Mouse (Mus musculus): Measurements from ENCODE around the gene Eif4a3. TPM values are rescaled to one million over a fixed set of nuclear protein-coding genes. Genes with fewer than 3 reads are reported as not detected.
A peak's percentile ranks its signal among the peaks of the same experiment; 100 is the strongest.
"Not testable (repeated sequence)": the region's sequence is repeated elsewhere in the genome, so short reads cannot be mapped to it uniquely, and the experiment has no call there.

The Eif4a3 gene
- total and polyA plus RNA-seq, 2 experiments from 2014 or later: 157 to 212 TPM

DNA sequence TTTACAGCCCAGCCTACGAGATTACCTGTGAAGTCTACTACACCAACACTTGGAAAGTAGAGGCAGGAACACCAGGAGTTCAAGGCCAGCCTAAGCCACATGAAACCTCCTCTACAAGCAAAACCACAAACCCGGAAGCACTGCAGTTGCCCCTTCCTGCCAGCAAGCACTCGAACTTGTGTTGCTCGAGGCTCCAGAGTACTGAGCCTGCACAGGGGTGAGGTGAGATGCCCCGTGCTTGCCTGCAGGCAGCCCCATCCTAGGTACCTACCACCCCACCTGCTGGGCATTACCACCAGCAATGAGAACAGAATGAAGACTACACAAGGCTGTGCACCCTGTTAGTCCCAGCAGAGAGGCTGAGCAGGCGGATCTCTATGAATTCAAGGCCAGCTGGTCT lies 1.9 kb downstream of the Eif4a3 start:
- H3K4me3 ChIP-seq (ENCODE audit: low read depth, low read length): no peak overlapping the region; the same call in 1 of the 2 replicates
- H3K27ac ChIP-seq (ENCODE audit: low read depth): peak overlapping the region; percentile 47; the same call in 1 of the 2 replicates
- no peaks in the 10 kb centered on the region for H3K27me3 ChIP-seq (ENCODE audit: control insufficient read depth, insufficient read depth, low read length)
- 70% methylated on average over 6 of the region's 6 CpGs for WGBS
- H3K4me2 ChIP-seq (ENCODE audit: low read depth, low read length): peak overlapping the region; percentile 63
- H3K9me3 ChIP-seq (replicated peaks; ENCODE audit: control insufficient read depth, low read length): no peaks in the 10 kb centered on the region
- no peak for ATAC-seq (ENCODE audit: insufficient read depth, low read depth)
- H3K9ac ChIP-seq (replicated peaks; ENCODE audit: low read depth, low read length): peak overlapping the region; percentile 66; the same call in 1 of the 2 replicates
- peaks cover 43% of the 10 kb centered on the region for H3K36me3 ChIP-seq (replicated peaks; ENCODE audit: control insufficient read depth, insufficient read depth, low read length)
- no peak for DNase-seq (ENCODE audit: low spot score)
- no peak for TF ChIP-seq EP300 (IDR thresholded peaks at IDR 0.05; ENCODE audit: low read depth)
- no peak for TF ChIP-seq CTCF (IDR thresholded peaks at IDR 0.05; ENCODE audit: low read depth)
- H3K4me1 ChIP-seq (ENCODE audit: control insufficient read depth, insufficient read depth): peaks cover 19% of the 10 kb centered on the region

- 92% methylated on average over 8 of the region's 8 CpGs for WGBS
- not testable (repeated sequence) for H3K4me1 ChIP-seq (ENCODE audit: control insufficient read depth, insufficient read depth); H3K27ac ChIP-seq (ENCODE audit: low read depth); H3K4me2 ChIP-seq (ENCODE audit: low read depth, low read length); DNase-seq (ENCODE audit: low spot score); H3K27me3 ChIP-seq (ENCODE audit: control insufficient read depth, insufficient read depth, low read length); ATAC-seq (ENCODE audit: insufficient read depth, low read depth); H3K4me3 ChIP-seq (ENCODE audit: low read depth, low read length); H3K9me3 ChIP-seq (replicated peaks; ENCODE audit: control insufficient read depth, low read length); H3K9ac ChIP-seq (replicated peaks; ENCODE audit: low read depth, low read length)
- H3K36me3 ChIP-seq (replicated peaks; ENCODE audit: control insufficient read depth, insufficient read depth, low read length): peaks cover 91% of the 10 kb centered on the region
These were observed 7.0 kb downstream of the Eif4a3 start for GRCm38 (mm10) chr11:119292861-119293260.

DNA sequence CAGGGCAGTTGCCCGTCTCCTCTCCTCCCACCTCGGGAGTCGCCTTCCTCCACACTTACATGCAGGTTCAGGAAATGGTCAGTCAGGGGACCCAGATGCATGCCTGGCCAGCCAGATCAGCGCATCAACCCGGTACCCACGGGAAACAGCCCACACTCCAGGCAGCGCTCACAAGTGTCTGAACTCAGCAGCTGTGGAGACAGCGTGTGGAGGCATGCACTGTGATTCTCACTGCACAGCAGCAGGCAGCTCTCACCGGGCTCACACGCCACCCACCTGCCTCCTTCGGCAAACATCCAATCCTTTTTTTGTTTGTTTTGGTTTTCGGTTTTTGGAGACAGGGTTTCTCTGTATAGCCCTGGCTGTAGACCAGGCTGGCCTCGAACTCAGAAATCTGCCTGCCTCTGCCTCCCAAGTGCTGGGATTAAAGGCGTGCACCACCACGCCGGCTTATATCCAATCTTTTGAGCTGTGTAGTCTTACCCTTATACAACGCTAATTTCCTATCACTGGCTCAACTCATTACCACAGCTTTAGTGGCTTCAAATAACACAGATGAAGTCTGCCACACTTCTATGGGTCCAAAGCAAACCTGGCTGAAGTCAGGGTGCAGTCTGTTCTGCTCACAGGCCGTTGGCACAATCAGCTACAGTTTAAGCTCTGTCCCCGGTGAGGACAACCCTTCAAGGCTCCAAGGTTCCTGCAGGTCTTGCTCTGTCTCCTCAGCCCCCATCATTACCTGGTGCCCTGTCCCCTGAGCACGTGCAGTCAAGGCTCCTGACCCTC lies 12.5 kb downstream of the Eif4a3 start:
- H3K27me3 ChIP-seq (ENCODE audit: control insufficient read depth, insufficient read depth, low read length): no peaks in the 10 kb centered on the region
- TF ChIP-seq EP300 (IDR thresholded peaks at IDR 0.05; ENCODE audit: low read depth) (no peak), CTCF (IDR thresholded peaks at IDR 0.05; ENCODE audit: low read depth) (no peak)
- H3K36me3 ChIP-seq (replicated peaks; ENCODE audit: control insufficient read depth, insufficient read depth, low read length): peaks cover 79% of the 10 kb centered on the region
- H3K4me3 ChIP-seq (ENCODE audit: low read depth, low read length): no peak overlapping the region
- no peak overlapping the region for H3K4me2 ChIP-seq (ENCODE audit: low read depth, low read length)
- H3K9me3 ChIP-seq (replicated peaks; ENCODE audit: control insufficient read depth, low read length): no peaks in the 10 kb centered on the region
- WGBS: 82% methylated on average over 20 of the region's 20 CpGs
- H3K4me1 ChIP-seq (ENCODE audit: control insufficient read depth, insufficient read depth): no peaks in the 10 kb centered on the region
- H3K9ac ChIP-seq (replicated peaks; ENCODE audit: low read depth, low read length): no peak overlapping the region
- no peak overlapping the region for H3K27ac ChIP-seq (ENCODE audit: low read depth)
- no peak for DNase-seq (ENCODE audit: low spot score)
- ATAC-seq (ENCODE audit: insufficient read depth, low read depth): no peak

GRCm38 (mm10) chr11:119285791-119286527 lies 13.9 kb downstream of the Eif4a3 start:
- no peaks in the 10 kb centered on the region for H3K27me3 ChIP-seq (ENCODE audit: control insufficient read depth, insufficient read depth, low read length)
- H3K4me1 ChIP-seq (ENCODE audit: control insufficient read depth, insufficient read depth): no peaks in the 10 kb centered on the region
- H3K9me3 ChIP-seq (replicated peaks; ENCODE audit: control insufficient read depth, low read length): no peaks in the 10 kb centered on the region
- 34% methylated on average over 9 of the region's 9 CpGs for WGBS
- DNase-seq (ENCODE audit: low spot score) (no peak), ATAC-seq (ENCODE audit: insufficient read depth, low read depth) (peak; percentile 68; the same call in 1 of the 2 replicates)
- H3K36me3 ChIP-seq (replicated peaks; ENCODE audit: control insufficient read depth, insufficient read depth, low read length): peaks cover 72% of the 10 kb centered on the region
- no peak overlapping the region for H3K9ac ChIP-seq (replicated peaks; ENCODE audit: low read depth, low read length)
- no peak for TF ChIP-seq EP300 (IDR thresholded peaks at IDR 0.05; ENCODE audit: low read depth)
- no peak for TF ChIP-seq CTCF (IDR thresholded peaks at IDR 0.05; ENCODE audit: low read depth)
- H3K4me3 ChIP-seq (ENCODE audit: low read depth, low read length): no peak overlapping the region
- H3K4me2 ChIP-seq (ENCODE audit: low read depth, low read length): no peak overlapping the region
- H3K27ac ChIP-seq (ENCODE audit: low read depth): 0 out of 2 replicates have a peak overlapping the region, but pooled peaks have one; percentile 7

- no peaks in the 10 kb centered on the region for H3K4me1 ChIP-seq (ENCODE audit: control insufficient read depth, insufficient read depth)
- no peak for DNase-seq (ENCODE audit: low spot score)
- no peak overlapping the region for H3K4me2 ChIP-seq (ENCODE audit: low read depth, low read length)
- no peaks in the 10 kb centered on the region for H3K9me3 ChIP-seq (replicated peaks; ENCODE audit: control insufficient read depth, low read length)
- no peak overlapping the region for H3K9ac ChIP-seq (replicated peaks; ENCODE audit: low read depth, low read length)
- H3K27ac ChIP-seq (ENCODE audit: low read depth): no peak overlapping the region
- no peak for ATAC-seq (ENCODE audit: insufficient read depth, low read depth)
- TF ChIP-seq CTCF (IDR thresholded peaks at IDR 0.05; ENCODE audit: low read depth): no peak
- TF ChIP-seq EP300 (IDR thresholded peaks at IDR 0.05; ENCODE audit: low read depth): no peak
- peaks cover 56% of the 10 kb centered on the region for H3K36me3 ChIP-seq (replicated peaks; ENCODE audit: control insufficient read depth, insufficient read depth, low read length)
- H3K4me3 ChIP-seq (ENCODE audit: low read depth, low read length): no peak overlapping the region
- 85% methylated on average over 15 of the region's 15 CpGs for WGBS
- no peaks in the 10 kb centered on the region for H3K27me3 ChIP-seq (ENCODE audit: control insufficient read depth, insufficient read depth, low read length)
These were observed 18.9 kb downstream of the Eif4a3 start for GRCm38 (mm10) chr11:119281030-119281429.
